Mouse (Mus musculus): ENCODE measurements around the gene Mybpc2.

DNA sequence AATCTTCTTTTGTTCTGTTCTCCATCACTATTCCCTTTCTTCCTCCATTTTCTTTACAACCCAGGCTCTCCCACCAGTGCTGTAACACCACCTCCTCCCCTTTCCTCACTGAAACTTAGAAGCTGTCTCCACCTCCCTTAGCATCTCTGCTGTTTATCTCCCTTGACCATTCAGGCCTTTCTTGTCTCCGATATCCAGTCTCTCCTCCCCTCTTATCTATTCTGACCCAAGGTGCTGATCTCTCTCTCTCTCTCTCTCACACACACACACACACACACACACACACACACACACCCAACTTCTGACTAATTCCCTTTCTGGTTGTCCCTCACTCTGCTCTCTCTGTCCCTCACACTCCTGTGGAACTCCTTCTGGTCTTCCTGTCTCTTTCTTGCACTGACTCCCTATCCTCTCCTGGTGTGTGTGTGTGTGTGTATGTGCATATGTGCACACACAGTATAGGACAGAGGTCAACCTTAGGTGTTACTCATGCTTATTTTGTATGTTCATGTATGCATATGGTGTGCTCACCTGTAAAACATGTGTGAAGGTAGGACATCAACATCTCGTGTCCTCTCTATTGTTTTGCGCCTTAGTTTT lies 41.5 kb downstream of the Mybpc2 start:
- TF ChIP-seq CTCF (IDR thresholded peaks at IDR 0.05; ENCODE audit: borderline replicate concordance, extremely low read depth, insufficient read depth, insufficient read length) (no peak), POLR2A (IDR thresholded peaks at IDR 0.05; ENCODE audit: borderline replicate concordance, extremely low read depth, insufficient read depth, insufficient read length, poor library complexity, severe bottlenecking) (no peak)
